Mouse (Mus musculus): Measurements from ENCODE around the gene H2-M10.3.
"Not testable (repeated sequence)": the region's sequence is repeated elsewhere in the genome, so short reads cannot be mapped to it uniquely, and the experiment has no call there.

Gene H2-M10.3

DNA sequence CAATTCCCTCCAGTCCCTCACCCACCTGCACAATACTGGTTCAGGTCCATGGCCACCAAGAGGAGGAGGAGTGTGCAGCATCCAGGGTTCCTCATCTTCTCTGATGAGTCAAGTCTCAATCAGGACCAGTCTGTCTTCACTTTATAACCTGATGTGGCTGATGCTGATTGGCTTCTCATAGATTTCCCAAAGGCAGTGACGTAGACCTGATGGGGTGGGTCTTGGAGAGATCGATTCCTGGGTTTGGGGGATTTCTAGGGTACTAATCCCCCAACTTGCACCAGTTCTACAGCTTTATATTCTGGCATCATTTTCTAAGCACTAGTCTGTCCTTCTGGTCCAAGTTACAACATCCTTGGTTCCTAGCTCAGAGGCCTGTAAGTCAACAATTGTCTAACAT lies at the start of gene H2-M10.3:
H2-M10.3 (minus strand) TSS at position 101 of the 400 bp plus-strand sequence.
- DNase-seq, result not testable (repeated sequence)

DNA sequence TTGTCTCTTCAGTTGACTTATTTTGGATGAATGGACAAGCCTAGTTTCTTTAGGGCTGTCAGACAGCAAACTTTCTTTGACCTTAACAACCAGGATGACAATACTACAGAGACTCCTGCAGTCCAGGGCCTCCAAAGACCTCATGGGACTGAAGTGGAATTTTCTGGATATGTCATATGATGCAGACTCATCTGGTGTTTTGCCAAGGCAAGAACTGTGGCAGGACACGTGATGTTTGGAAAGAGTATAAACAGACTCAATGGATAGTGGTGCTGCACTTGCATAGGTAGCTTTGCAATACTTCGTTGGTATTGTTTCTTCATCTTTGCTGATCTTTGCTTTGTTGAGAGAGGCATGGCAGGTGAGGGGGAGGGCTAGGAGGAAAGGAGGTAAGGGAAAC lies 49.2 kb upstream of the H2-M10.3 start:
- DNase-seq, result no peak

DNA sequence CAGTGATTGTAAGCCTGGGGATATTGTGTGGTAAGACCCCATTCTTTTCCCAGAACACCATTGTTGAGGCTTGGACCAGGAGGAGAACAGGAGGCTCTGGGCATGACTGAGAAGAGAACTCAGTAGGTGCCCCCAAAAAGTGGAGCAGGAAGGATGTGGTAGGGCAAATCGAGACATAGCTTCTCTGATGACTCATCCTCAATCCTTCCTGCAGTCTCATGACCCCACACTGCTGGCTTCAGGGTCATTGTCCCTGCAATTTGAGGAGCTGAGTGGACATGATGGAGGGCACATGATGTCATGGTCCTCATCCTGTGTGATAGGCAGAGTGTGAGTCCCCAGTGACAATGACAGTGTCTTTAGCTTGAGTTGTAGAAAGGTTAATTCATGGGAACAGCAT lies 47.2 kb upstream of the H2-M10.3 start:
- no peak for DNase-seq

DNA sequence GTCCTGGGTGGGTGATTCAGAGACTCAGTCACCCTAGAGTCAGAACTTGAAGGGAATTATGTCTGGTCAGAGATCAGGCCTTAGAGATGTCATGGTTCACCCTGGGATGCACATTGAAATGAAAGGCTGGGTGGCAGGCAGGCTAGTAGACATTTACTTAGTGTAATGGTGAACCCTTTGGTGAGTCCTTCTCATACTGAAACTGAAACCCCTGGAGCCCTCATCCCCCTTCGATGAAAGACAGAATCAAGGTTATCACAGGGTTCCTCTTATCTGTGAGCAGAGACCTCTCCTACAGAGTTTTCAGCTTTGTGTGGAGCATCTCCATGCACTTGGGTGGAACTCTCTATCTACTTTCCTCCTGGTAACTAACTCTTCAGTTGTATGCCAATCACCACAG lies 46.1 kb upstream of the H2-M10.3 start:
- DNase-seq, result no peak

DNA sequence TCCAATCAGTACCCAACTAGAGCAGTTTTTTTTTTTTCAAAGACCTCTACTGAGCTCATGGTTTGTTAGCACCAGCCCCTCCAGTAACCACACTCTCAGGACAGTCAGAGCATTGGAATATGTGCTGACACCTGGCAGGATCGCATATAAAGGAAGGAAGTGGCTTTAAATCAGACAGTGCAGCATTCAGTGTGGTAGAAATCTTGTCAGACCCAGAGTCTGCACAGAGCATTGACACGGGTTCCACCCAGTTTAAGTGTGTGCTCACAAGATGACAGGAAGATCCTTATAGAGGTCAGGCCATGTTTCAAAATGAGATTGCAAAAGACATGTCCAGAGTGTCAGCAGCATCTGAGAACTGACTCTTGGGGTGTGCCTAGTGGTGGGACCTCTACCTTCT lies 21.7 kb upstream of the H2-M10.3 start:
- DNase-seq, result no peak

DNA sequence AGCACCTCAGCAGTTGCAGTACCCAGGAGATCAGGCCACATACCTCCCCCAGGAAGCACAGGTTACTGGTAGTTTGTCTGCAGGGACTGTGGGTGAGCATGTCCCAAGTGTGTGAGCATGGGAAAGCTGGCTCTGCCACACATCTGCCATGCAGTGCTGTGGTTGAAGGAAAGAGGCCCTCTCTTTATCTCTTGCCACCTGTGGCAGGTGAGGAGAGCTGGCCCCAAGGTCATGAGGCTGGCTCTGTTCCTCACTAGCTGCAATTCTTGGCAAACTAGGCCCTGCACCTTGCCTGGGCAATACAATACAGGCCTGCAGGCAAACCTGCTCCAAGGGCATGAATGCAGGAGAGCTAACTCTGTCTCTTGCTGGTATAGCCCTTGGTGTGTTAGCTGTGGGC lies 5.8 kb downstream of the H2-M10.3 start:
- DNase-seq, result not testable (repeated sequence)

DNA sequence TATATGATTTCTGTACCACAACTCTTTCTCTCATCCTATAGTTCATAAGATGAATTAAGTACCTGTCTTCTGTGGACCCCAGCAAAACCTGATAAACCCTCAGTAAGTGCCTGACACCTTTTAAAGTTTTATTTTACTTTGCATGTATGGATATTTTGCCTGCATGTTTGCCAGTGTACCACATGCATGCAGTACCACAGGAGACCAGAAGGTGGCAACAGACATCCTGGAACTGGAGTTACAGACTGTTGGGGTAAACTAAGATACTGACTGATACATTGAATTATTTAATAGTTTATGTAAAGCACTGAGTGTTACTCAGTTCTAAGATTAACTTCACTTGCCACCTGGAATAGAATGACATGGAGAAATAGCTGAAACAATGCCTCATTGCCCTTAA lies 10.7 kb downstream of the H2-M10.3 start:
- peak; percentile 64 to 67 for DNase-seq

DNA sequence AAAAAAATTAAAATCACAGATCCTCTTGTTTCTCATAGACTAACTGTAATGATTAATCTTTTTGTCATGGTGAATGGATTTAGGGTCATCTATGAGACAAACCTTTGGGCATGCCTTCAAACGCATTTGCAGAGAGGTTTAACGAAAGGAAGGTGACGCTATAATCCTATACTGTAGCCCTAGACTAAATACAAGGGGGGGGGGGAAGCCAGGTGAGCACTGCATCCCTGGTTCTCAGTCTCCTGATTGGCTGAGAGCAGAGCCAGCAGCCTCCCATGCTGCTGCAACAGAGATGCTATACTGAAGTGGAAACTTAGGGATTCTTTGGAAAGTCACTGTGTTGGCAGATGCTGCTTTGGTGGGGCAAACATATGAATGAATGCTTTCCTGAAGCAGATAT lies 12.5 kb downstream of the H2-M10.3 start:
- no peak for DNase-seq

DNA sequence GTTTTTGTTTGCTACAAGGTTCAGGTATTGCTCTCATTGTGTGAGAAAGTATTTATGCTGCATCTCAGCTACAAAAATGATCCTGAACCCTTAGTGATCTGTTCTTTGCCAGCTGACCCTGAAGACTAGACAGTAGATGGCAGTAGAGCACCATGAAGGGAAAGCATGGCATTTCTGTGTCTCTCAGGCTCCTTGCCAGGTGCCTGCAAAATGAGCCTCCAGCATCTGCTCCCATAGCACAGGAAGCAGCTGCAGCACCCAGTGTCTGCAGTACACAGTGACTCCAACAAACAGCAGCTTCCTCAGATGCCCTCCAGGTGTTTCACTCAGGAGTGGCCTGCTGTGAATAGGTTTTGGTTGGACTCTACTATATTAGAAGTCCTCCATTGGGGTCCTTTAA lies 12.9 kb downstream of the H2-M10.3 start:
- peak; percentile 49 to 67 for DNase-seq

DNA sequence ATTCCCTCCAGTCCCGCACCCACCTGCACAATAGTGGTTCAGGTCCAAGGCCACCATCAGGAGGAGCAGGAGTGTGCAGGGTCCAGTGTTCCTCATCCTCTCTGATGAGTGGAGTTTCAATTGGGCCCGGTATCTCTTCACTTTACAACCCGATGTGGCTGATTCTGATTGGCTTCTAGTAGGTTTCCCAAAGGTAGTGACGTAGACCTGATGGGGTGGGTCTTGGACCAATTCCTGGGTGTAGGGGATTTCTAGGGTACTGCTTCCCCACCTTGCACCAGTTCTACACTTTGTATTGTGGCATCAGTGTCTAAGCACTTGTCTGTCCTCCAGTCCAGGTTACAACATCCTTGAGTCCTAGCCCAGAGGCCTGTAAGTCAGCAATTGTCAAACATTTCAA lies 42.2 kb downstream of the H2-M10.3 start, which contains the start of gene H2-M10.1:
H2-M10.1 (minus strand) TSS at position 101 of the 400 bp plus-strand sequence.
- DNase-seq, result no peak

DNA sequence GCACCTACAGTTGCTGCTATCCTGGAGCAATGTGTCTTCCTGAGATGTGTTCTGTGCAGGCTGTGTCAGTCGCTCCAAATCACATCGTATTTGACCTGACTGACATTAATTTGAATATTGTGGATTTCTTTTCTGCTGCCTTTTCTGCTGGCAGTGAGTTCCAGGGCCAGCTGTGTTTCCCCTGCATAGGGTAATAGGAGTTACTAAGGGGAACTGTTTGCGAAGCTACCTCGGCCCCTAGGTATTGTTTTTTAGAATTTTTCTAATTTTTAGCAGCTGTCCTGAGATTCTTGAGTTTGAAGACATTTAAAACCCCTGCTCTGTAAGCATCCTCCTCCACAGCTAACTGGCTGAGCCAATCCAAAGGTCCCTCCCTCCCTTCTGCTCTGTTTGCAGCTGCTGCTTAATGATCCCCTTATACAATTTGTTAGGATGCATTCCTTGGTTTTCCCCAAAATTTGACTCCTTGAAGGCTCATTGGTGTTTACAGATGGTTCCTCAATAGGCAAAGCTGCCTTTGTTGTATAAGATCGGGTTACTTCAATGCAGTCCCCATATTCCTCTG lies 52.4 kb downstream of the H2-M10.3 start:
- no peak for DNase-seq

DNA sequence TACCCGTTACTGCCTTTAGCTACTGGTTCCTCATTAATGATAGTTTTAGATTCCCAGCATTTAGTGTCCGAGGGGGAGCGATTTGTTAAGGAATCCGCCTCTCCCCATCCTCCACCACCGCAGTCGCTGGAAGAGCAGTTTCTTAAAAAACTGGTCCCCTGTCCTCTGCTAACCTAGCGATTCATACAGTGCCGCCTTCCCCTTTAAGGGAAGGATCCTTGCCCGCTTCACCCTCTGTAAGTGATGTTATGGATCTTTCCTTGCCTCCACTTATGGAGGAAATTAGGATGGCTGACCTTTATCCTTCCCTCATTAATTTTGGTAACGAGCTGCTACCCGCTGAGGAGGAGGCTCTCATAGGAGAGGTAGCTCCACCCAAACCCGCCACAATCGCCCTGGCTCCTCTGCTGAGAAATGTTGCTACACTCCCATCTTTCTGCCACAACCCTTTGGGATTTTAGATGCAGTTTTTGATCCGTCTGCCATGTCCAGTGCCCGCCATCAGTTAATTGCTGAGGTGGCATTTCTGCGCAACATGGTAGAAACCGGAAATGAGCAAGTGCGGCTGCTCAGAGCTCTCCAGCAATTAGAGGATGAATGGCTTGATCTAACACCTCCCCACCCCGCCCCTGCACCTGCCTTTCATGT lies 53.1 kb downstream of the H2-M10.3 start:
- DNase-seq, result peak; percentile 43 to 68

All from kidney, postnatal 4 days (tissue).